Mouse (Mus musculus) 416B (cell line): ENCODE results near the gene Gse1.
"Not testable (repeated sequence)": the region's sequence is repeated elsewhere in the genome, so short reads cannot be mapped to it uniquely, and the experiment has no call there.

Experiments used
- DNase-seq: peaks from one replicate; pipeline ENCODE4 v3.0.0; 2011; ENCODE audit warnings: low read depth

The Gse1 gene

DNA sequence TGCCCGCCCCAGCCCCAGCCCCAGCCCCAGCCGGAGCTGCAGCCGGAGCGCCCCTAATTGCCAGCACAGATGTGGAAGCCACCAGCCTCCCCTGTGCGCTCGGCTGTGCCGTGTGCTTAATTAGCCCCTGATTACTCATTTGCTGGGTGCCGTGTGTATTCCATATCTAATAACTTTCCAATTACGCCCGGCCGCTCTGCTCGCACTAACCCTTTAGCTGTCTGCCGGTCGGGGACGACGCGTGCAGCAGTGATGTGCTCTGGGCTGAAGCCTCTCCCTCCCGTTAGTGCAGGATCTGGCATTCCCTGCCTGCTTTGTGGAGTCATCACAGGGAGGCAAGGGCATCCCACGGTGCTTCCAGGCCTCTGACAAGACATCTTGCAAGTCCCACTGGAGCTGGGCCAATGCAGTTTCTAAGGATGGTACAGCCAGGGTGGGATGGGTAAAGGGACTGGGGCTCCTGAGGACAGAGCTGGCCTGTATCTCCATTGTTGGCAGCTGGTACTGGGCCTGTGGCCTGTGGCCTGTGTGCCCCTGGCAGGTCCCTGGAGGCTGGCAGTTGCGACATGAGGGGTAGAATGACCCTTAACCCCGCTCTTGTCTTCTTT lies 119.6 kb downstream of the Gse1 start:
- DNase-seq: no peak

GRCm38 (mm10) chr8:120348922-120349321 lies 120.7 kb downstream of the Gse1 start:
- DNase-seq: no peak

DNA sequence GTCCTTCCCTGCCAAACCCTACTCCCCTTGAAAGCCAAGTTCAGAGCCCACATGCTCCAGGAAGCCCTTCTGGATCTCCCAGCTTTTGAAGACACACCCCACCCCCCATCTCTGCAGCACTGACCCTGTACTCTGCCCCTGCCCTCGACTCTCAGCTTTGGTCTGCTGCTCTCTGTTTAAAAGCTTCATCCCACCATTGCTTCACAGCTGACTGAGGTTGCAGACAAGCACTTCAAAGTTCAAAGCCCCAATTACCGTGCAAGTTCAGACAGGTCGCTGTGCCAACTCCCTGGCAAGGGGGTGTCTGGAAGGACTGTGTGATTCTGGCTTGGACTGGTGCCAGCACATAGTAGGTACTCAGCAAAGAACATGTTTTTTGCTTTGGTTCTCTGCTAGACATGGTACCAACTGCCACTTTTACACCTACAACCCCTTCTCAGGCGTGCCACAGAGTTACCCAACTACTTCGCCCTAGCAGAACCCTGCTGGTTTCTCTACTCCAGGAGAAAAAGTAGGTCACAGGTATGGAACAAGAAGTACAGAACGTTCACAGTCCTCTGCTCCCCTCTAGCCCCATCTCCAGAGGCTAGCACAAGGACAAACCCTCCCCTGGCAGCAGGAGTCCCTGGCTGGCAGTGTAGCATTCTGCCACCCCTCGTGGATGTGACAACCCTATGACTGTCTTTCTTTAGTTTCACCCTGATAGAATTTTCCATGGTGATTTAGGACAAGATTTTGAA lies 123.2 kb downstream of the Gse1 start:
- no peak for DNase-seq

- DNase-seq: no peak
Measured at GRCm38 (mm10) chr8:120352096-120352495, 123.8 kb downstream of the Gse1 start.

DNA sequence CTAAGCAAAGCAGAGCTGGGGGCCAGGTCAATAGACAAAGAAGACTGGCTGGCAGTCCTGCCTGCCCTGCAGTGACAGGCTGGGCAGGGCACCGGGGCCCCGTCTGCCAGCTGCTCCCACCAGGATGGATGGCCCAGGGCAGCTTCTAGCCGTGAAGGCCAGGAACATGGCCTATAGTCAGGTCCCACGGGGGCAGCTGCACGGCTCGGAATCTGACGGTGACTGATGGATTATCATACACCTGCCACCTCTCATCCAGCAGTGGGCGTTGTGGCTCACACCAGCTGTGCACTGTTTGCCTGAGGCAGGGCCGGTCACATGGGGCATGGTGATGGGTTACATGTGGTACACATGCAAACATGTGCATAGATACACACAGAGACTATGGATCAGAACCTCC lies 127.8 kb downstream of the Gse1 start:
- no peak for DNase-seq

DNA sequence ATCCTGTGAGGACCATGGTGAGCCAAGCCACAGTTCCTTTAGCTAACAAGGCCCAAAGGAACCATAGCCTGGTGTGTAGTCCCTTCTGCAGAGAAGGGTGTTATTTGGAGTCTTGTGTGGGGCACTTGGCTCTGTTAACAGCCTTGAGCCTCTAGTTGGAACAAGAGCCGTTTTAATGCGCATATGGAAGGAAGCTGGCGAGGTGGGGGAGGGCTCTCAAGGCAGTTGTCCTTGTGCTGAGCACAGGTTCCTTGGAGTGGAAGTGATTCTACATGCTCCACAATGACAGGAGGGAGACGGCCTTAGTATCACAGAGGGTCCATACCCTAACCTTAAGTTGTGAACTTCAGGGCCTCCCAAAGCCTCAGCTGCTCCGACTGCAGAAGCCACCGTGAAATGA lies 129.2 kb downstream of the Gse1 start:
- no peak for DNase-seq

DNA sequence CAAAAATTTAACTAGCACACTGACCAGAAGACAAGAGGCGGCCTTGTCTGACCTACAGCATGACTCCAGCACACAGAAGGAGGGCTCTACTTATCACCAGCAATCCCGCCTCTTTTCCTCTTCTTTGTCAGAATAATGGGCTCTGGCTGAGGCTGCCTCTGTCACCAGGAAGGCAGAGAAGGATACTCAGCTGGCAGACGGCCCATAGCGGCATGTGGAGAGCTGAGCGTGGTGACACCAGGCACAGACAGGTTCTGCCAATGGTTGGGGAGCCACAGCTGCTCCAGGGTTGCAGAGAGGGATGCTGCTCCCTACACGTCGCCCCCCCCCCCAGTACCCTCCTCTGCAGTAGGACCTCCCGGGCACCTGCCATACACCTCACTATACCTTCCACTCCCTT lies 133.0 kb downstream of the Gse1 start:
- no peak for DNase-seq

GRCm38 (mm10) chr8:120363552-120364071 lies 135.4 kb downstream of the Gse1 start:
- DNase-seq: peak; percentile 93

- DNase-seq: peak; percentile 85
Measured at GRCm38 (mm10) chr8:120364093-120364725, 136.0 kb downstream of the Gse1 start.

DNA sequence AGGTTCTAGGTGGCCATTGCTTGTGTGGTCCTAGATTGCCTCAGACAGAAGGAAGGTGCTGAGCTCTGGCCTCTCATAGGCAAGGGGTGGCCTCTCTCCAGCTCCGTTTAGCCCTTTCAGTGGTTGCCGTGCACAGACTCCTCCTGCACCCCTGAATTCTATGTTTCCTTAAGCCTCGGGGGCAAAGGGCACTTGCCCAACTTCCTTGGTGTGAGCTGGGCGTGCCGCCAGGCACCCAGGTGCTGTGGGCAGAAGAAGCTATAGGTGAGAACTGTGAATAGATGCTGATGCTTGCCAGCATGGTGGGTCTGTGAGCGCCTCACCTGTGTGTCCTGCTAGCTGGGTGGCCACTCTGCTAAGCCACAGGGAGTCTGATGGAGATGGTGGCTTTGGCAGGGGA lies 138.6 kb downstream of the Gse1 start:
- DNase-seq: no peak

DNA sequence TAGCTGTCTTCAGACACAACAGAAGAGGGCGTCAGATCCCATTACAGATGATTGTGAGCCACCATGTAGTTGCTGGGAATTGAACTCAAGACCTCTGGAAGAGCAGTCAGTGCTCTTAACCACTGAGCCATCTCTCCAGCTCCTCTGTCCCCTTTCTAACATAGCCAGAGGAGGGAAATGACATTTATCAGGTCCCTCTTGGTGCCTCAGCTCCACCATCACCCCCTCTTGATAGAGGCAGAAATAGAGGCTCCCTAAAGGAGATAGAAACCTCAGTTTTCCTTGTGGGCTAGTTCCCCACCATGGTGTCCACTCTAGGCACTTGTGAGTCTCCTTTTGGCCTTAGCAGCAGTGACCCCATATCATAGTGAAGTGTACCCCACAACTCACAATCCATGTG lies 139.9 kb downstream of the Gse1 start:
- DNase-seq: not testable (repeated sequence)

DNA sequence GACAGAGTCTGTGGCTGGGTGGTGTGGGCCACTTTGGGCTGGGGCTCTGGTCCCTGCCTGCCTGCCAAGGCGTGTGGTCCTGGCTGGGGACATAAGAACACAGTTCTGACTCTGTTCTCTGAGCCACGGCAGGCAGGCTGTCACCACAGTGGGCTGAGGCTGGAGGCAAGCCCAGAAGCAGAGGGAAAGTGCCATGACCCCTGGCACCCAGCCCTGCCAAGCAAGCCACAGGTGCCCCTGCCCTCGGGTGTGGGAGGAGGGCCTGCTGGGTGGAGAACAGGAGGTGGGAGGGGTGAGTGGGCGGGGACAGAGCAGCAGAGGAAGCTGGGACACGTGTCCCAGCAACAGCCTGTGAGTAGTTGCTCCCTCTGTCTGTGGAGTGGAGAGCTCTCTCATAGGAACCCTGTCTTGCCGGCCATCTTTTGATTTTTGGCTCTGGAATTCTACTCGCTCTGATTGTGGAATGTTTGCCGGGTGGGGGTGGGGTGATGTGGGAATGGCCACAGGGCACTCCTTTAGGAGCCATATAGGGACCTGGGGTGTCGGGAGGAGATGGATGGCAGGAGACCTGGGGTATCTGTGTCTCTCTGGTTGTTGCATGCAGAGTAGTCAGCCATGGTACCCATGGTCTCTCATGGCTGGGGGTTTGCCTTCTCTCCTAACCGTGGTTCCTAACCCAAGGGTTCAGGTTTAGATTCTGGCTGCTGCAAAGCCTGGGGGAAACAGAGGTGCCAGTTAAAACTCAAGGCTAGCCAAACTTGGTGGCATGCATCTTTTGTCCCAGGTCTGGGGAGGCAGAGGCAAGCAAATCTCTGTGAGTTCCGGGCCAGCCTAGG lies 140.8 kb downstream of the Gse1 start:
- DNase-seq: peak; percentile 99

GRCm38 (mm10) chr8:120369956-120370355 lies 141.7 kb downstream of the Gse1 start:
- peak; percentile 100 for DNase-seq

DNA sequence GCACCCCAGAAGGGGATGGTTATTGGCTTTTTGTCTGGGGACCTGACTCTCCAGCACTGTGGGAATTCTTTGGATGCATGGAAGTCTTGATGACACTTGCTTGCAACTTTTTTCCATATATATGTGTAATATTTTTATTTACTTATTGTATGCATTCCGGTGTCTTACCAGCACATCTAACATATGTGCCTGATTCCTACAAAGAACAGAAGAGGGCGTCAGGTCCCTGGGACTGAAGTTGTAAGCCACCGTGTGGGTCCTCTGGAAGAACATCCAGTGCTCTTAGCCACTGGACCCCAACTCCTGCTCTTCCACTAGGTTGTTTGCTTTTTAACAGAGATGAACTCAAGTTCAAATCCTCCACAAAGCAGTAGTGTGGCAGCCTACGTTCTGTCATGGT lies 142.2 kb downstream of the Gse1 start:
- peak; percentile 95 for DNase-seq

DNA sequence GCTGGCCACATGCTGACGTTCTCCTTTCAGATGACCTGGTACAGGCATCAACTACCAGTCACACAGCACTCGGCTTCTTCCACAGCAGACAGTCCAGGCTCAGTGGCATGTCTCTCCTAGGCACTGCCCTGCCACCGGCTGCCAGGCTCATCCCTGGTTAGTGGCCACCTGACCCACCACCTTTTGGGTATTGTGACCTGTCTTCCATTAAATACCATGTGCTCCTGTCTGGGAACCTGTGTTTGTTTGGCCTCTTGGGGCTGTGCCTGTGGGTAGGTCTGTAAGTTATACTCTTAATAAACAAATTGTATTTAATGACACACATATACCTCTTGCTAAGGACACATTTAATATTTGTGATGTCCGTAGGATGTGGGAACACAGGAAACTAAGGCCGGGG lies 142.9 kb downstream of the Gse1 start:
- DNase-seq: peak; percentile 62

DNA sequence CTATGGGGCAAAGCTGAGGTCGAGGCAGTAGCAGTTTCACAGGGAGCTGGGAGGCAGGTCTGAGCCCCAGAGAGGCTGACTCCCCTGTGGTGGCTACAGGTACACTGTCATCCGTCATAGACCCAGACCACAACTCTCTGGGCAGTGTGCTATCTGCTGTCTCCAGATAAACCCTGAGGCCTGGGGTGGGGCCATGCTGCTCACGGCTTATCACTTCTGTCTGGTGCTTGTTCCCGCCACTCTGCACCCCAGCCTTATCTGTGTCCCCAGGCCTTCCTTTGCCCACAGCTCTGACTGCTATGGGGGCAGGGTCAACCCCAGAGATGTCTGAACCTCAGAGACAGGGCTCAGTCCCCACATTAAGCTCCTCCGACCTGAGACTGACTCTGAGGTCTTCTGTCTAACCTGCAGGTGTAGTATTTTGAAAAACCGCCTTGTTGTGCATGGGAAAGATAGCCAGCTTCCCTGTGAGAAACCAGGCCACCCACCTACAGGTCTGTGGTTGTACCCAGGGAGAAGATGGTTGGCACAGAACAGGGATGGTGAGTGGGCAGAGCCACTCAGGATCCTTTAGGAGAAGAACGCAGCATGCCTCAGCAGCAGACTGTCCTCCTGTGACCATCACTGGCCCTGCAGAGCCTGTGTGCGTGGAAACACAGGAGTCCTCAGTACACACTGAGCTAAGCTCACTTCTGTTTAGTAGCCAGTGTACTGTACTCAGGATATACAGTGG lies 143.6 kb downstream of the Gse1 start:
- DNase-seq: peak; percentile 99

- no peak for DNase-seq
Measured at GRCm38 (mm10) chr8:120372684-120373083, 144.4 kb downstream of the Gse1 start.

GRCm38 (mm10) chr8:120373621-120374020 lies 145.4 kb downstream of the Gse1 start:
- DNase-seq: no peak

- no peak for DNase-seq
Measured at GRCm38 (mm10) chr8:120374070-120374469, 145.8 kb downstream of the Gse1 start.

DNA sequence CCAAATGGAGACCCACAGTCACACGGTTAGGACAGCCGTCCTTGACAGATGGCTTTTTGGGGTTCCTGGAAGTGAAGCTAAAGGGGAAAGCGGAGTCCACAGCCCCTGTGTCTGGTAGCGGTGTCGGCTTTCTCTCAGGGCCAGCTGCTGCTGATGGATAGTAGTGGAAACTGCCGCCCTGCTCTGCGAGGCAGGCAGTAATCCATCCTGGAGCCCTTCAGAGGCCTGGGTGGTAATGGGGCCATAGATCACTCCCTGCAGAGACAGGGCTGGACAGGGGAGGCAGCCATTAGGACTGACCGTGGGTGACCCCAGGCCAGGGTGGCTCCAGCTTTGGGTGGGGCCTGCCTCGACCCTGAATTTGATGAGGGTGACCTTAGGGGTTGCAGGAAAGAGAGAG lies 146.3 kb downstream of the Gse1 start:
- no peak for DNase-seq

DNA sequence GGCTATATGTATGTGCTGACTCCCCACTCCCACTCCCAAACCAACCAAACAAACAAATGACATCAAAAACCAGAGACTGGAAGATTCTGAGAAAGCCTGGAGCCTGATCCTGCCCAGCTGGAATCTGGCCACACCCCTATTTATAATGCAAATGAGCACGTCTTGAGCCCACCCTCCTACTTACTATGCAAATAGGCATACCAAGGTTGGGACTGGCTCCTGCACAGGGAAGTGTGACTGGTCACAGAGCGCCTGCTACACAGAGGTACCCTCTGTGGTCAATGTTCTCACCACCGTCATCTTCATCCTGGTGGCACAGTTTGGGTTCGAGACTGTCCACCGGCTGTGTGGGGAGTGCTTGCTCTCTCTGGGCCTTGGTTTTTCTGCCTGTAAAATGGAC lies 146.9 kb downstream of the Gse1 start:
- DNase-seq: peak; percentile 84

- DNase-seq: no peak
Measured at GRCm38 (mm10) chr8:120376215-120376614, 148.0 kb downstream of the Gse1 start.
